Mouse (Mus musculus): ENCODE measurements around the gene Cd109. TPM values are rescaled to one million over a fixed set of nuclear protein-coding genes. Genes with fewer than 3 reads are reported as not detected.

The Cd109 gene
- not detected in 2 replicates for polyA plus RNA-seq (2012; ENCODE audit: low replicate concordance)

GRCm38 (mm10) chr9:78615401-78616021, at the start of gene Cd109:
Gene Cd109 (plus strand): TSS chr9:78615546.

GRCm38 (mm10) chr9:78587914-78588313, 27.4 kb upstream of the Cd109 start, which contains the start of gene Slc17a5:
Gene Slc17a5 (minus strand): TSS chr9:78588041.

Other genes starting within 250 kb of the Cd109 start
- not detected in 2 replicates for gene Dppa5a, start 247.4 kb upstream of the Cd109 start, polyA plus RNA-seq (2012; ENCODE audit: low replicate concordance)
- not detected in 2 replicates for gene Ooep, start 236.8 kb upstream of the Cd109 start, polyA plus RNA-seq (2012; ENCODE audit: low replicate concordance)
- gene Ddx43, start 219.8 kb upstream of the Cd109 start, polyA plus RNA-seq (2012; ENCODE audit: low replicate concordance): 0.08 TPM in 1 of 2 replicates, not detected in the other
- 3.6 and 4.6 TPM in 2 replicates for gene Cgas, start 172.3 kb upstream of the Cd109 start, polyA plus RNA-seq (2012; ENCODE audit: low replicate concordance)
- 32.5 and 40.6 TPM in 2 replicates for gene Mto1, start 167.3 kb upstream of the Cd109 start, polyA plus RNA-seq (2012; ENCODE audit: low replicate concordance)
- gene Gm17324, start 166.8 kb upstream of the Cd109 start, polyA plus RNA-seq (2012; ENCODE audit: low replicate concordance): 0.47 and 1.4 TPM in 2 replicates
- gene Eef1a1, start 126.4 kb upstream of the Cd109 start, polyA plus RNA-seq (2012; ENCODE audit: low replicate concordance): 232 and 331 TPM in 2 replicates
- gene Slc17a5, start 27.5 kb upstream of the Cd109 start, polyA plus RNA-seq (2012; ENCODE audit: low replicate concordance): 0.84 and 3.2 TPM in 2 replicates

All from leukemia stem cell, adult 10-12 weeks (primary cell).